Mouse (Mus musculus): ENCODE data around the gene Lce1b.
A peak's percentile ranks its signal among the peaks of the same experiment; 100 is the strongest.

The Lce1b gene

DNA sequence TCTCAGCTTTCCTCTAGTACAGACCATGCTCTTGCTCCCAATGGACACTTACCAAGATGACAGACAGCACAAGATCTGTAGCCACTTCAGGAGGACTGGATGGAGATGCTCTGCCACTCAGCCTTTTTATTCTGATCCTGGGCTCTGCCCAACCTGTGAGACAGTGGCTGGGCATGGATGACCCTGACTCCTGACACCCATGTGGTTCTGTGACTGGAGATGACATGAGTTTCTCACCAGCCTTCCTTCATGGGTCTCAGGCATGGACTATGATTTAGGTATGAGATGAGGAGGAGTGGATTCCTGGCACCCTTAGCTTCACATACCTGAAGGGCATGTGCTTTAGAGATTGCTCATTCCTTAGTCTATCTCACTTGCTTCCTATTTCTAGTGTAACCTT, at the start of gene Lce1b:
Gene Lce1b (minus strand): TSS at position 101 of the 400 bp plus-strand sequence.
- no peak for DNase-seq (ENCODE audit: low spot score)

DNA sequence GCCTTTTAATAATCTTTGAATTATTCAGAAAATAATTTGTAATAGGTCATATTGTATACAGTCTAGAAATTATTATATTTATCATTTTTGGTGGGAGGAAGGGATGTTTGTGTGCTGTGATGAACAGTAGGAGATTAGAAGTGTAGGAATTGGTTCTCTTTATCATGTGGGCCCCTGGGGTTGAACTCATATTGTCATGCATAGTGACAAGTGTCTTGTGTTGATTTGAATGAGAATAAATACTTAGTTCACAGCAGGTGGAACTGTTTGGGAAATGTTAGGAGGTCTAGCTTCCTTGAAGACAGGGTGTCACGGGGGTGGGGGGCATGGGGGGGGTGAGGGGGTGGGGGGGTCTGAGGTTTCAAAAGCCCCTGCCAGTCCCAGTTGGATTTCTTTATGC, 37.9 kb upstream of the Lce1b start:
- DNase-seq (ENCODE audit: low spot score), result no peak

DNA sequence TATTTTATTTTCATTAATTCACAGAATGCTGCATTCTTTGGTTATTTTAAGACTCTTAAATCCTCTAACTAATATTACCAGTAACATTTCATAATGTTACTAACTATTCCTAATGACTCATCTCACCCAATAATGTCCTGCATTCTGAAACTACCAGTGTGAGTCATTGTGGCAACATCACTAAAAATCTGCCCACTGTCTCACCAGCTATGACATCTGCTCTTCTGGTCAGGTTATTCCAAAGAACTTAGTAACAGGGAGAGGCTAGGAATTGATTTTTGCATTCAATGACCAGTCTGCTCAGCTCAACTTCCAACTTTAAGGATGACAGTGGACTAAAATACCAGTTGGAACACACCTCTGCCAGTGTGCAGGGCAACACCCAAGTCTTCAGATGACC, 35.0 kb upstream of the Lce1b start:
- DNase-seq (ENCODE audit: low spot score), result no peak

DNA sequence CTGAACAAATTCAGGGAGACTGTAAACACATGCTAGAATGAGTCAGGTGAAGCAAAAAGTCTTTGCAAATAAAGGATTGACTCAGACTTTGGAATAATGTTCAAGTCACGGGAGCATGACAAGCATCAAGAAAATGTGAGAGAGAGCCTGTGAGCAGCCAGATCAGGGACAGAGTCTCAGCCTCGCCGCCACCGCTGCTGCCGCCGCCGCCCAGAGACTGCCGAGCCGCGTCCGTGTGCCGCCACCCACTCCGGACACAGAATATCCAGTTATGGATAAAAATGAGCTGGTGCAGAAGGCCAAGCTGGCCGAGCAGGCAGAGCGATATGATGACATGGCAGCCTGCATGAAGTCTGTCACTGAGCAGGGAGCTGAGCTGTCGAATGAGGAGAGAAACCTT, 32.4 kb upstream of the Lce1b start:
- DNase-seq (ENCODE audit: low spot score), result peak; percentile 24

DNA sequence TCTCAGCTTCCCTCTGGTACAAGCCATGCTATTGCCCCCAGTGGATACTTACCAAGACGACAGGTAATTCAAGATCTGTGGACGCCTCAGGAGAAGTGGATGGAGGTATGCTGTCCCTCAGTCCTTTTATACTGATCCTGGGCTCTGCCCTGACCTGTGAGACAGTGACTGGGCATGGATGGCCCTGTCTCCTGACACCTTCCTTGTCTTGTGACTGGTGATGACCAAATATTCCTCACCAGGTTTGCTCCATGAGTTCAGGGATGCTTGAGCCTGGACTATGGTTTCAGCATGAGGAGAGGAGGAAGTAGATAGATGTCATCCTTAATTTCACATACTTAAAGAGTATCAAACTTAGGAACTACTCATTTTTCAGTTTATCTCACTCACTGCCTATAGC, 30.4 kb upstream of the Lce1b start, which contains the start of gene Lce1d:
Gene Lce1d (minus strand): TSS at position 101 of the 400 bp plus-strand sequence.
- no peak for DNase-seq (ENCODE audit: low spot score)

DNA sequence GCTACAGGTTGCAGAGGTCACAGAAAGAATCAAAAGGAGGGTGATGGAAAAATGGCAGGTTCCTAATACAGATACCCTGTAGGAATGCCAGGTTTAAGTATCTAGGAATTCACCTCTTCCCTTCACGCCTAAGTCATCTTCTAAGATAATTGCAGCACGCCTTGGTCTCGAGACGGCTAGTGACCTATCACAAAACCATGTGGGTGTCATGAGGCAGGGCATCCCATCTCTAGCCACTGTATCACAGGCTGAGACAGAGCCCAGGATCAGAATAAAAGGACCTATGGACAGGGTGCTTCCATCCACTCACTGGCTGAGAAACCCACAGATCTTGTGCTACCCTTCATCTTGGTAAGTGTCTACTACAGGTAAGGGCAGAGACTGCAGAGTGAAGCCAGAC, 22.2 kb upstream of the Lce1b start, which contains the start of gene Lce1c:
Gene Lce1c (plus strand): TSS at position 301 of the 400 bp plus-strand sequence.
- DNase-seq (ENCODE audit: low spot score), result no peak

DNA sequence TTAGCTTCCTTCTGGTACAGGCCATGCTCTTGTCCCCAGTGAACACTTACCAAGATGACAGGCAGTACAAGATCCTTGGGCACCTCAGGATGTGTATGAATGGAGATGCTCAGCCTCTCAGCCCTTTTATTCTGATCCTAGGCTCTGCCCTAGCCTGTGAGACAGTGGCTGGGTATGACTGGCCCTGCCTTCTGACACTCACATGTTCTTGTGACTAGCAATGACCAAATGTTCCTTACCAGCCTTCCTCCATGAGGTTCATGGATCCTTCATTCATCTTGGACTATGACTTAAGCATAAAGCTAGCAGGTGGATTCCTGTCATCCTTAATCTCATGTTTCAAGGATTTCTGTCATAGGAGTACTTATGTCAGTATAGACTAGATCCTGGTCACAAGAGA, 13.5 kb upstream of the Lce1b start, which contains the start of gene Lce1a2:
Gene Lce1a2 (minus strand): TSS at position 101 of the 400 bp plus-strand sequence.
- no peak for DNase-seq (ENCODE audit: low spot score)

DNA sequence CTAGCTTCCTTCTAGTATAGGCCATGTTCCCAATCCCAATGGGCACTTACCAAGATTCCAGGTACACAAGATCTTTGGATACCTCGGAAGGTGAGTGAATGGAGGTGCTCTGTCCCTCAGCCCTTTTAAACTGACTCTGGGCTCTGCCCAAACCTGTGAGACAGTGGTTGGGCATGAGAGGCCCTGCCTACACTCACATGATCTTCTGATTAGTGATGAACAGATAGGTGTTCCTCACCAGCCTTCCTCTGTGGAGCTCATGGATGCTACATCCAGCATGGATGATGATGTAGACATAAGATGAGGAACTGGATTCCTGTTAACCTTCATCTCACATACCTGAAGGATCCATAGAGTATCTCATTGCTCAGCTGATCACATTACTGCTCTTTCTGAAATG, 8.5 kb downstream of the Lce1b start, which contains the start of gene Lce1a1:
Gene Lce1a1 (minus strand): TSS at position 101 of the 400 bp plus-strand sequence.
- no peak for DNase-seq (ENCODE audit: low spot score)

DNA sequence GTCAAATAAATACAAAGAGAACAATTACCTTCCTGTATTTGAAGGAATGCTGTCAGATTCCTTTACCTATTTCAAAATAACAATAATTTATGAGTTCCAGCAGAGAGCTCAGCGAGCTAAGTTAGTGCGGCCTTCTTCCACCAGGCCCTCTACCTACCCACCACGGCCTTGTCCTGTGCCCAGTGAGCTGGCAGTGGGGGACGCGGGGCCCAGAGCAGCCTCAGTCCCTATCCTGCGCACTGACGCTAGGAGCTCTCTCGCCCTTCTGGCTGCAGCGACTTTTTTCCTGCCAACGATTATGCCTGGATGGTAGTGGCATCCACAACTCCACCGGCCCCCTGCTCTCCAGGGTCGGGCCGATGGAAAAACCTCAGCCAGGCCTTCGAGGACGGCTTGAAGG, 16.9 kb downstream of the Lce1b start:
- no peak for DNase-seq (ENCODE audit: low spot score)

DNA sequence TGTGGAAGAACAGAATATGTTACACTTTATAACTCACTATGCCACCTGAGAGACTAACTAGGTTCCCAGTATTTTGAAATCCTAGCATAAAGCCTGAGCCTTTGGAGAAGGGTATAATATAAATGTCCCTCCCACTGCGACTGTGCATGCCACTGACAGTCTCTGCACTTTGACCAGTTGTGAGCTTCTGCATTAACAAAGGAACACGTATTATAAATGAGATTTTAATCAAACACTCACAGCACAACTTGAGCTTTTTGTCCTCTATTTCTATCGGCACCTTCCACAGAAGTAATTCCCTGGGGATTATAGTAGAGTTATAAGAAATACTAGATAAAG, 18.1 kb downstream of the Lce1b start:
- no peak for DNase-seq (ENCODE audit: low spot score)

DNA sequence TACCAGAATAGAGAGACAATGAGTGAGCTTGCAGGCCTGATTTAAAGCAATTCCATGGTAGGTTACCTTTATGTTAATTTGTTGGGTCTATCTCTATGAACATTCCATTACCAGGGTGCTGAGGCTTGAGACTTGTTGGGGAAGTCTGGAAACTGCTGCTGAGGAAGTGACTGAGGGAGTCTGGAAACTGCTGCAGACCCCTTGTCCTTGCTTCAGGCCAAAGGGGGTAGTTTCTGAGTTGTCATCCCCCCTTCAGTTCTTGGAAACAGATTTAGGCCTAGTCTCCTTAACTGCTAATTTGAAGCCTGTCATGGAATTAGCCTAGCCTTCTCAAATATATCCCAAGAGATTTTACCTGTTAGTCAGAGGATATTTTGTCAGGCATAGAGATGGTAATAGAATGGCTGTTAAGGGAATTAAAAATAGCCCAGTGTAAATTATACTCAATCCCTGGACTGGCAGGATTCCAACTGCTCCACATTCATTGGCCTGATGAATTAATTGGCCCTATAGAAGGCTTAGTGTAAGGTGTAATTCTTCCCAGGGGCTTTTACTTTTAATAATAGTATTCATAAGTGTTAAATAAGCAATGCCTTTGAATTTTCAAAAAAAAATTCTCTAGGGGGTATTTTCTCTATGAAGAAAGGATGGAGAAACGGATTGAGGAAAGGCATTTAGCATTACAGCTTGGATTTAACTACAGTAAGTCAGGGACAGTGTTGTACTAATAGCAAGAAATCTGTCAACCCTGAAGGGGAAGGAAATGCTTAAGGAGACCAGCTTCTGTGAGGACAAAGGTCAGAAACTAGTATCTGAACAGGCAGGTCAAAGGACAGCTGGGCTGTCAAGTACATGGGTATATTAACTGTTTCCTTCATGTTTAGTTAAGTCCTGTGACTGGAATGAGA, 18.7 kb downstream of the Lce1b start:
- no peak for DNase-seq (ENCODE audit: low spot score)

DNA sequence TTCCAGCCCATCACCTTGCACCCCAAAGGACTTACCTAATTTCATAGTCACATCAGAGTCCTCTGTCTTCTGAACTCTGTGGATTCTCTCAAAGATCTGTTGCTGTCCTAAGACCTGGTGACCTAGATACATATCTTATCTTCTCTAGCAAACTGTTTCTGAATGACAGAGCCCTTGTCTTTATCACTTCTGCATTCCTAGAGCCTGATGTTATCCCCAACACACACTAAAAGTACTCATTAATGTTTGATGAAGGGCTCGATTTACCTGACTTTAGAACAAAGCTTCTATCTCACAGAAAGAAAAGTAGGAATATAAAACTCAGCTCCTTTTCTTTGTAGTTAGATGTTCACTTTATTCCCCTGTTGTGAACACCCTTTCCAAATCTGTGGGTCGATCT, 35.2 kb downstream of the Lce1b start, which contains the start of gene Lce6a:
Gene Lce6a (minus strand): TSS at position 101 of the 400 bp plus-strand sequence.
- no peak for DNase-seq (ENCODE audit: low spot score)

DNA sequence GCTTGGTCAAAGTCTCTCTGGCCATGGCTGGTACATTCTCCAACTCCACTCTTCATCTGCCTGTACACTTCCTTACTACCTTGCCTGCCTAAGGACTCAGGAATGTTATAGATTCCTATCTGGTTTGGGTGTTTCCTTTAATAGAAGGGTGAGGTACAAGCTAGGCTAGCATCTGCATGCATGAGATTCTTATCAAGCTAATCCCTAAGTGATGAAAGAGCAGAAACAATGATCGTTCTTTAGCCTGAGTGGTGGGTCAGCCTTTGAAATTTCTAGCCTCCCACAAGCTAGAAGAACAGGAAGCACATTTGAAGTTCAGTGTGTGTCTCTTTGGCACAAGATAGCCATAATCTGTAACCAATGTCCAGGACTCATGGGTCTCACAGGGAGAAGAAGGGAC, 46.9 kb downstream of the Lce1b start:
- DNase-seq (ENCODE audit: low spot score), result no peak

DNA sequence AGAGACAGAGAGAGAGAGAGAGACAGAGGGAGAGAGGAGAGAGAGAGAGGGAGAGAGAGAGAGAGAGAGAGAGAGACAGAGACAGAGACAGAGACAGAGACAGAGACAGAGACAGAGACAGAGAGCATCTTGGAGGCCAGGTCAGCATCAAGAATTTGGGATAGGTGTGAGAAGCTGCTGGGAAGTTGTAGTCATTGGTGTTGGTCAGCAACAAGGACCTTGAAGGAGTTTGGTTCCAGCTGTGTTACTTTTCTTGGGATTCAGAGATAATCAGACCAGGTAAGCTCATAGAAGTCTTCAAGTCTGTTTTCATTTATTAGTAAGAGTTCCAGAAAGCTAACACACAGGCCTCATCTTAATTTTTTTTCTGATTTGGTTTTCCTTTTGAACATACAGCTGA, 49.3 kb downstream of the Lce1b start, which contains the start of gene 2210017I01Rik:
Gene 2210017I01Rik (minus strand): TSS at position 101 of the 400 bp plus-strand sequence.
- no peak for DNase-seq (ENCODE audit: low spot score)

All from T-cell, adult 2 months (primary cell).